In the genomic region with DNA sequence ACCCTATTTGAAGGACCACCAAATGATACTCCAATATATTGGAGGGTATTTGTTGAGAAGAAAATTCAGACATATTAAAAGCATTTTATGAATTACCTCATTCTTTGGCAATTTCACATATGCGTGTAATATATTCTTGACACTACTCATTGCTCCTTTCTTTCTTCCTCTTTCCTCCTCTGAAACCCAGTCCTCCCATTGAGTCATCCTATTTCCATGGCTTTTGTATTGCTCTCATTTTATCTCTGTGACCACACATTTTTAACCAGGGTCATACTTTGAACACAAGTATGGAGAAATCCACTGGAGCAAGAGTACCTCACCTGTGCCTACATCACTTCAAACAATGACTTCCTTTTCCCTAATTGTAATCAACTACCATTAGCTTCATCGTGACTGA, we compare ENCODE assay signal across 18 mouse cellular contexts. TPM values are rescaled to one million over a fixed set of nuclear protein-coding genes. Genes with fewer than 3 reads are reported as not detected.
DNase-seq lines count a peak whose midpoint lies in the region; ATAC-seq lines count a peak whose summit lies in the region.
"Had no signal": no experiment of that assay in that cellular context is flagged by ENCODE, and none has a peak within 500 bp of the region (broad histone marks: within the 10 kb centered on the region; RNA-seq: fewer than 3 reads in every experiment).

No protein-coding gene starts in this region.

- H3K4me2 ChIP-seq in forebrain, embryonic 14.5 days (ENCODE audit: low read length): no peak overlapping the region
- H3K4me2 ChIP-seq in heart, embryonic 11.5 days: no peak overlapping the region
- H3K4me2 ChIP-seq: embryonic facial prominence, embryonic 13.5 days; embryonic facial prominence, embryonic 15.5 days; forebrain, embryonic 13.5 days had no signal

- H3K27me3 ChIP-seq in forebrain, embryonic 14.5 days (replicated peaks; ENCODE audit: control insufficient read depth, insufficient read depth, low read length): no peaks in the 10 kb centered on the region
- no peaks in the 10 kb centered on the region for H3K27me3 ChIP-seq in heart, embryonic 11.5 days (ENCODE audit: control insufficient read depth, insufficient read depth, low read length)
- H3K27me3 ChIP-seq: embryonic facial prominence, embryonic 13.5 days; embryonic facial prominence, embryonic 15.5 days; forebrain, embryonic 13.5 days had no signal

- H3K36me3 ChIP-seq in forebrain, embryonic 14.5 days (ENCODE audit: control insufficient read depth, insufficient read depth, low read length): no peaks in the 10 kb centered on the region
- H3K36me3 ChIP-seq in heart, embryonic 11.5 days (ENCODE audit: control insufficient read depth, insufficient read depth, low read length): no peaks in the 10 kb centered on the region
- H3K36me3 ChIP-seq: embryonic facial prominence, embryonic 13.5 days; embryonic facial prominence, embryonic 15.5 days; forebrain, embryonic 10.5 days had no signal

- no peaks in the 10 kb centered on the region for H3K9me3 ChIP-seq in forebrain, embryonic 14.5 days (replicated peaks; ENCODE audit: control insufficient read depth, low read length)
- H3K9me3 ChIP-seq in heart, embryonic 11.5 days (replicated peaks; ENCODE audit: control insufficient read depth, low read length): no peaks in the 10 kb centered on the region
- H3K9me3 ChIP-seq: embryonic facial prominence, embryonic 13.5 days; embryonic facial prominence, embryonic 15.5 days; forebrain, embryonic 10.5 days; forebrain, embryonic 13.5 days had no signal

- peak; percentile 14 for DNase-seq in MEL-GATA-1-ER (ENCODE audit: extremely low read depth, low read depth)
- DNase-seq in heart, postnatal 14 days: no peak
- no peak for DNase-seq in forebrain, embryonic 14.5 days (ENCODE audit: low spot score)
- DNase-seq: adrenal gland, adult 2 months; adrenal gland, postnatal 10 days; adrenal gland, postnatal 25 days; cerebellum, adult 11 months; cerebellum, adult 18-20 months; cerebellum, adult 8-10 months; cerebellum, adult 9-11 months; embryo, embryonic 11 days had no signal

- intact Hi-C loops in heart, postnatal 14 days (cut with DNase I): no loop called here

- H3K9ac ChIP-seq in forebrain, embryonic 14.5 days (ENCODE audit: low read length): no peak overlapping the region
- no peak overlapping the region for H3K9ac ChIP-seq in heart, embryonic 11.5 days (ENCODE audit: low read depth, low read length)
- H3K9ac ChIP-seq: embryonic facial prominence, embryonic 13.5 days; embryonic facial prominence, embryonic 15.5 days; forebrain, embryonic 13.5 days had no signal

- no peak overlapping the region for H3K27ac ChIP-seq in forebrain, embryonic 14.5 days (ENCODE audit: low read depth, low read length)
- no peak overlapping the region for H3K27ac ChIP-seq in heart, embryonic 11.5 days (ENCODE audit: low read depth, low read length)
- H3K27ac ChIP-seq: embryonic facial prominence, embryonic 13.5 days; embryonic facial prominence, embryonic 15.5 days; forebrain, embryonic 10.5 days; forebrain, embryonic 13.5 days had no signal

- 92% methylated on average over 2 of the region's 2 CpGs for WGBS in forebrain, embryonic 14.5 days
- WGBS in heart, embryonic 11.5 days (ENCODE audit: insufficient replicate concordance): 84% methylated on average over 2 of the region's 2 CpGs

- peak; percentile 59 for ATAC-seq in megakaryocyte, adult 5-6 weeks (ENCODE audit: poor library complexity, severe bottlenecking)
- no peak for ATAC-seq in forebrain, embryonic 14.5 days
- no peak for ATAC-seq in heart, embryonic 11.5 days (replicated peaks; ENCODE audit: insufficient number of reproducible peaks, low FRiP score, low TSS enrichment)

- no peaks in the 10 kb centered on the region for H3K4me1 ChIP-seq in forebrain, embryonic 14.5 days (ENCODE audit: control insufficient read depth, insufficient read depth, low read length)
- H3K4me1 ChIP-seq in heart, embryonic 11.5 days (ENCODE audit: control insufficient read depth, insufficient read depth, low read length): no peaks in the 10 kb centered on the region
- H3K4me1 ChIP-seq: embryonic facial prominence, embryonic 13.5 days; embryonic facial prominence, embryonic 15.5 days; forebrain, embryonic 10.5 days; forebrain, embryonic 13.5 days had no signal

- H3K4me3 ChIP-seq in forebrain, embryonic 14.5 days (ENCODE audit: low read depth, low read length): no peak overlapping the region
- no peak overlapping the region for H3K4me3 ChIP-seq in heart, embryonic 11.5 days (ENCODE audit: low read depth, low read length)
- H3K4me3 ChIP-seq: embryonic facial prominence, embryonic 13.5 days; embryonic facial prominence, embryonic 15.5 days; erythroblast, embryonic 14.5 days; forebrain, embryonic 10.5 days; forebrain, embryonic 13.5 days had no signal

RNA-seq across cellular contexts. Expression of a gene that starts 13.9 kb away (rescaled TPM):
- 78.4 and 110 TPM in 2 replicates for total RNA-seq in megakaryocyte, adult 5-6 weeks (2015)
- total RNA-seq in megakaryocyte, adult 5-6 weeks (2017): 78.6 and 83.2 TPM in 2 replicates
- total RNA-seq in heart, postnatal 14 days (2021): 10 to 100 TPM; 57.5 to 59.8 TPM
- polyA plus RNA-seq in forebrain, embryonic 14.5 days (2014; fragmentation: Nextera tagmentation; extraction: Ambion mirVana): 115 and 126 TPM in 2 replicates
- 88.5 and 89.1 TPM in 2 replicates for polyA plus RNA-seq in heart, embryonic 11.5 days (2014; fragmentation: Nextera tagmentation; extraction: Ambion mirVana)
